Mouse (Mus musculus) intestine, embryonic 16.5 days (tissue): Measurements from ENCODE around the gene Gse1. TPM values are rescaled to one million over a fixed set of nuclear protein-coding genes. Genes with fewer than 3 reads are reported as not detected.
"Not testable (repeated sequence)": the region's sequence is repeated elsewhere in the genome, so short reads cannot be mapped to it uniquely, and the experiment has no call there.

Source experiments
- ATAC-seq: fragments of 200-750 bp; cut with Nextera tagmentation; 2 replicates; pipeline ENCODE4 v1.8.0; 2017; ENCODE audit warnings: moderate TSS enrichment, moderate library complexity
- H3K27ac ChIP-seq: fragments of 300-500 bp; sonication (generic); 2 replicates; pipeline ENCODE4 v1.5.1; 2014; ENCODE audit warnings: mild to moderate bottlenecking, low read length
- H3K27me3 ChIP-seq: fragments of 300-500 bp; sonication (generic); replicated peaks from 2 replicates; pipeline ENCODE4 v1.6.1; 2014; ENCODE audit warnings: low read length, control low read depth, mixed read lengths; ENCODE audit not compliant: control insufficient read depth, insufficient read depth
- H3K36me3 ChIP-seq: fragments of 300-500 bp; sonication (generic); 2 replicates; pipeline ENCODE4 v1.6.1; 2014; ENCODE audit warnings: low read length, control low read depth; ENCODE audit not compliant: control insufficient read depth, insufficient read depth
- H3K4me1 ChIP-seq: fragments of 300-500 bp; sonication (generic); 2 replicates; pipeline ENCODE4 v1.6.1; 2014; ENCODE audit warnings: low read length, control low read depth, mixed read lengths; ENCODE audit not compliant: control insufficient read depth, insufficient read depth
- H3K4me2 ChIP-seq: fragments of 300-500 bp; sonication (generic); 2 replicates; pipeline ENCODE4 v1.6.1; 2014; ENCODE audit warnings: low read depth, low read length, control low read depth
- H3K4me3 ChIP-seq: fragments of 300-500 bp; sonication (generic); 2 replicates; pipeline ENCODE4 v1.5.1; 2014; ENCODE audit warnings: mild to moderate bottlenecking, low read length
- H3K9ac ChIP-seq: fragments of 300-500 bp; sonication (generic); 2 replicates; pipeline ENCODE4 v1.6.1; 2014; ENCODE audit warnings: low read depth, low read length
- H3K9me3 ChIP-seq: fragments of 300-500 bp; sonication (generic); 2 replicates; pipeline ENCODE4 v1.6.1; 2016; ENCODE audit warnings: low read length, control low read depth; ENCODE audit not compliant: control insufficient read depth
- WGBS: fragments of 180-500 bp; shearing (Covaris S2); extraction: QIAGEN DNeasy Blood & Tissue Kit; methylation state at CpG from one replicate; pipeline ENCODE4 v1.1.7; 2014; 5-methylcytosine and 5-hydroxymethylcytosine counted together
- polyA plus RNA-seq: library from polyadenylated mRNA; unstranded; fragments of >200 nt; fragmentation: Nextera tagmentation; extraction: Ambion mirVana; gene quantifications from 2 replicates; pipeline ENCODE4 v1.2.1, GENCODE M21; 2015

Gse1 gene
- polyA plus RNA-seq, 1 experiment from 2014 or later = 7.3 TPM

GRCm38 (mm10) chr8:120364093-120364725, 136.0 kb downstream of the Gse1 start:
- peak; percentile 15; the same call in 1 of the 2 replicates for ATAC-seq
- H3K36me3 ChIP-seq = no peaks in the 10 kb centered on the region
- peaks cover 46% of the 10 kb centered on the region for H3K4me1 ChIP-seq
- 0 out of 2 replicates have a peak overlapping the region, but pooled peaks have one; percentile 23 for H3K27ac ChIP-seq
- no peaks in the 10 kb centered on the region for H3K9me3 ChIP-seq
- 0 out of 2 replicates have a peak overlapping the region, but pooled peaks have one; percentile 2 for H3K9ac ChIP-seq
- H3K27me3 ChIP-seq = no peaks in the 10 kb centered on the region
- WGBS = 41% methylated on average over 7 of the region's 7 CpGs
- no peak overlapping the region for H3K4me2 ChIP-seq
- no peak overlapping the region for H3K4me3 ChIP-seq

- Histone ChIP-seq H3K9me3 (no peaks in the 10 kb centered on the region), H3K4me3 (no peak overlapping the region), H3K27me3 (no peaks in the 10 kb centered on the region), H3K4me1 (peaks cover 63% of the 10 kb centered on the region), H3K27ac (peak overlapping the region; percentile 43; the same call in 1 of the 2 replicates), H3K4me2 (peak overlapping the region; percentile 13; the same call in 1 of the 2 replicates), H3K9ac (peak overlapping the region; percentile 47; the same call in 1 of the 2 replicates), H3K36me3 (no peaks in the 10 kb centered on the region)
- ATAC-seq = peak; percentile 34
- WGBS = 63% methylated on average over 6 of the region's 6 CpGs
These were observed 138.6 kb downstream of the Gse1 start for GRCm38 (mm10) chr8:120366840-120367239.

GRCm38 (mm10) chr8:120368191-120368590, 139.9 kb downstream of the Gse1 start:
- H3K9ac ChIP-seq, H3K4me2 ChIP-seq, H3K9me3 ChIP-seq, H3K4me3 ChIP-seq, H3K36me3 ChIP-seq, H3K27me3 ChIP-seq, ATAC-seq: not testable (repeated sequence)
- Histone ChIP-seq H3K4me1 (peaks cover 69% of the 10 kb centered on the region), H3K27ac (peak overlapping the region; percentile 47)
- WGBS = 54% methylated on average over 1 of the region's 1 CpGs

- ATAC-seq = peak; percentile 71
- Histone ChIP-seq H3K9me3 (no peaks in the 10 kb centered on the region), H3K27me3 (no peaks in the 10 kb centered on the region), H3K4me3 (no peak overlapping the region), H3K4me2 (no peak overlapping the region; the same call in 1 of the 2 replicates), H3K27ac (peak overlapping the region; percentile 55), H3K36me3 (no peaks in the 10 kb centered on the region), H3K9ac (peak overlapping the region; percentile 45; the same call in 1 of the 2 replicates), H3K4me1 (peaks cover 72% of the 10 kb centered on the region)
- WGBS = 28% methylated on average over 11 of the region's 11 CpGs
These were observed 140.8 kb downstream of the Gse1 start for GRCm38 (mm10) chr8:120368814-120369649.

GRCm38 (mm10) chr8:120369956-120370355, 141.7 kb downstream of the Gse1 start:
- ATAC-seq = no peak
- Histone ChIP-seq H3K27me3 (no peaks in the 10 kb centered on the region), H3K36me3 (no peaks in the 10 kb centered on the region), H3K27ac (peak overlapping the region; percentile 21; the same call in 1 of the 2 replicates), H3K9ac (peak overlapping the region; percentile 22; the same call in 1 of the 2 replicates), H3K4me1 (peaks cover 72% of the 10 kb centered on the region), H3K9me3 (no peaks in the 10 kb centered on the region), H3K4me2 (no peak overlapping the region), H3K4me3 (no peak overlapping the region)
- 52% methylated on average over 7 of the region's 7 CpGs for WGBS

GRCm38 (mm10) chr8:120370461-120370860, 142.2 kb downstream of the Gse1 start:
- peaks cover 73% of the 10 kb centered on the region for H3K4me1 ChIP-seq
- H3K27ac ChIP-seq = peak overlapping the region; percentile 21; the same call in 1 of the 2 replicates

GRCm38 (mm10) chr8:120371146-120371545, 142.9 kb downstream of the Gse1 start:
- Histone ChIP-seq H3K36me3 (no peaks in the 10 kb centered on the region), H3K27ac (no peak overlapping the region), H3K4me2 (no peak overlapping the region), H3K4me1 (peaks cover 72% of the 10 kb centered on the region), H3K9ac (no peak overlapping the region), H3K27me3 (no peaks in the 10 kb centered on the region), H3K9me3 (no peaks in the 10 kb centered on the region), H3K4me3 (no peak overlapping the region)
- ATAC-seq = no peak
- WGBS = 80% methylated on average over 5 of the region's 5 CpGs

More at GRCm38 (mm10) chr8:120370461-120370860, 142.2 kb downstream of the Gse1 start:
- Histone ChIP-seq H3K27me3 (no peaks in the 10 kb centered on the region), H3K4me3 (no peak overlapping the region), H3K36me3 (no peaks in the 10 kb centered on the region), H3K4me2 (no peak overlapping the region), H3K9ac (no peak overlapping the region), H3K9me3 (no peaks in the 10 kb centered on the region)
- 74% methylated on average over 4 of the region's 4 CpGs for WGBS
- no peak for ATAC-seq

- Histone ChIP-seq H3K9me3 (no peaks in the 10 kb centered on the region), H3K27ac (no peak overlapping the region), H3K4me1 (peaks cover 72% of the 10 kb centered on the region), H3K9ac (no peak overlapping the region), H3K36me3 (no peaks in the 10 kb centered on the region), H3K4me3 (no peak overlapping the region), H3K4me2 (no peak overlapping the region), H3K27me3 (no peaks in the 10 kb centered on the region)
- ATAC-seq = peak; percentile 41
- 54% methylated on average over 8 of the region's 8 CpGs for WGBS
These were observed 143.6 kb downstream of the Gse1 start for GRCm38 (mm10) chr8:120371725-120372457.

GRCm38 (mm10) chr8:120372684-120373083, 144.4 kb downstream of the Gse1 start:
- no peaks in the 10 kb centered on the region for H3K36me3 ChIP-seq
- H3K4me2 ChIP-seq = no peak overlapping the region
- H3K4me1 ChIP-seq = peaks cover 72% of the 10 kb centered on the region
- H3K4me3 ChIP-seq = no peak overlapping the region
- no peaks in the 10 kb centered on the region for H3K9me3 ChIP-seq
- H3K27me3 ChIP-seq = no peaks in the 10 kb centered on the region
- H3K9ac ChIP-seq = no peak overlapping the region
- ATAC-seq = no peak
- H3K27ac ChIP-seq = no peak overlapping the region
- 92% methylated on average over 6 of the region's 6 CpGs for WGBS
